Mouse (Mus musculus) hindbrain, embryonic 14.5 days (tissue): Measurements from ENCODE around the gene Tcp11l1. TPM values are rescaled to one million over a fixed set of nuclear protein-coding genes. Genes with fewer than 3 reads are reported as not detected.

Experiments used
- ATAC-seq: fragments of 200-750 bp; cut with Nextera tagmentation; 2 replicates; pipeline ENCODE4 v1.8.0; 2017; ENCODE audit warnings: moderate number of reproducible peaks, mild to moderate bottlenecking, moderate TSS enrichment, moderate library complexity; ENCODE audit not compliant: low FRiP score
- DNase-seq: peaks from one replicate; pipeline ENCODE4 v3.0.0-alpha.2; 2015; ENCODE audit warnings: low spot score
- H3K27ac ChIP-seq: fragments of 300-500 bp; sonication (generic); 2 replicates; pipeline ENCODE4 v1.5.1; 2014; ENCODE audit warnings: mild to moderate bottlenecking, moderate library complexity
- H3K27me3 ChIP-seq: fragments of 300-500 bp; sonication (generic); 2 replicates; pipeline ENCODE4 v1.6.1; 2014; ENCODE audit warnings: mild to moderate bottlenecking, low read length, mixed read lengths; ENCODE audit not compliant: control insufficient read depth, insufficient read depth
- H3K36me3 ChIP-seq: fragments of 300-500 bp; sonication (generic); replicated peaks from 2 replicates; pipeline ENCODE4 v1.6.1; 2014; ENCODE audit not compliant: control insufficient read depth, insufficient read depth
- H3K4me1 ChIP-seq: fragments of 300-500 bp; sonication (generic); replicated peaks from 2 replicates; pipeline ENCODE4 v1.6.1; 2014; ENCODE audit warnings: antibody characterized with exemption, low read length, mixed read lengths; ENCODE audit not compliant: control insufficient read depth, insufficient read depth
- H3K4me2 ChIP-seq: fragments of 300-500 bp; sonication (generic); replicated peaks from 2 replicates; pipeline ENCODE4 v1.6.1; 2014; ENCODE audit warnings: mild to moderate bottlenecking, moderate library complexity
- H3K4me3 ChIP-seq: fragments of 300-500 bp; sonication (generic); replicated peaks from 2 replicates; pipeline ENCODE4 v1.5.1; 2014; ENCODE audit warnings: mild to moderate bottlenecking, low read length
- H3K9ac ChIP-seq: fragments of 300-500 bp; sonication (generic); 2 replicates; pipeline ENCODE4 v1.6.1; 2014
- H3K9me3 ChIP-seq: fragments of 300-500 bp; sonication (generic); 2 replicates; pipeline ENCODE4 v1.6.1; 2016; ENCODE audit warnings: low read length; ENCODE audit not compliant: control insufficient read depth
- whole genome bisulfite sequencing: fragments of 180-500 bp; shearing (Covaris S2); extraction: QIAGEN DNeasy Blood & Tissue Kit; methylation state at CpG from one replicate; pipeline ENCODE4 v1.1.7; 2014; 5-methylcytosine and 5-hydroxymethylcytosine counted together
- polyA plus RNA-seq: library from polyadenylated mRNA; unstranded; fragments of >200 nt; fragmentation: Nextera tagmentation; extraction: Ambion mirVana; gene quantifications from 2 replicates; pipeline ENCODE4 v1.2.1, GENCODE M21; 2014

Gene Tcp11l1
- polyA plus RNA-seq, 1 experiment from 2014 or later: 71.0 TPM

DNA sequence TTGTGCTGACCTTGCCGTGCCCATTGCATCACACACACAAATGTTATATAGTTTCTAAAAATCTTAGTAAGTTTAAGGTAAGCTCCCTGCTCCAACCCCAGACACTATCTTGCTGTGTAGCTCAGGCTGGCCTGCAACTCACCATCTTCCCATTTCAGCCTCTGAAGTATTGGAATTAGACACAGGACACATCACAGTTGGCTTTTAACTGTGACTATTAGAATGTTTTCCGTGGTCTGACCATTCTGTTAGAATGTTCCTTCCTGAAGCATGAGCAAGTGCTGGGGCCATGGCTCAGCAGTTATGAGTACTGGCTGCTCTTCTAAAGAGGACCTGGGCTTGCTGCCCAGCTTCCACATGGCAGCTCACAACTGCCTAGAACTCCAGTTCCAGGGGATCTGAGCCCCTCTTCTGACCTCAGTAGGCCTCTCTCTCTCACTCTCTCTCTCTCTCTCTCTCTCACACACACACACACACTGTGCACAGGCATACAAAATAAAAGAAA is 5.3 kb upstream of the Tcp11l1 start:
- H3K9ac ChIP-seq: no peak overlapping the region
- no peak overlapping the region for H3K4me2 ChIP-seq
- H3K9me3 ChIP-seq: no peaks in the 10 kb centered on the region
- WGBS: 90% methylated on average over 2 of the region's 2 CpGs
- no peak for ATAC-seq
- H3K27me3 ChIP-seq: no peaks in the 10 kb centered on the region
- DNase-seq: no peak
- H3K36me3 ChIP-seq: no peaks in the 10 kb centered on the region
- H3K4me1 ChIP-seq: 0 out of 2 replicates have a peak, but pooled peaks cover 4% of the 10 kb centered on the region
- no peak overlapping the region for H3K27ac ChIP-seq
- H3K4me3 ChIP-seq: no peak overlapping the region

DNA sequence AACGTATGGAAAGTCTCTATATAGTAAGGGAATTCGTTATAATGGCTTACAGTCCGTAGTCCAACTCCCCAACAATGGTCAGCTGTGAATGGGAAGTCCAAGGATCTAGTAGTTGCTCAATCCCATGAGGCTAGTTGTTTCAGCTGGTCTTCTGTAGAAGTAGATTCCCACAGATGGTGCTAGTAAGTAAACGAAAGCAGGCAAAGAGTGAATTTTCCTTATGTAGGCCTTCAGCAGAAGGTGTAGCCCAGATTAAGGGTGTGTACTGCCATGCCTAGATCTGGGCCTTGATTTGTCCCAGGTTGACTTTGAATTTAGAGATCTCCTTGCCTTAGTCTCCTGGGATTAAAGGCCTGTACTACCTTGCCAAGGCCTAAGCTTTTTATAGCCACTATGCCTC is 4.3 kb upstream of the Tcp11l1 start, which contains the start of gene Pin1rt1:
Pin1rt1 (minus strand) TSS at position 101 of the 400 bp plus-strand sequence.
- WGBS: 85% methylated on average over 4 of the region's 4 CpGs
- Histone ChIP-seq H3K4me3 (no peak within 1 kb of the TSS), H3K9me3 (no peaks in the 10 kb centered on the region), H3K9ac (no peak within 1 kb of the TSS), H3K4me1 (0 out of 2 replicates have a peak, but pooled peaks cover 4% of the 10 kb centered on the region), H3K36me3 (no peaks in the 10 kb centered on the region), H3K27ac (no peak within 1 kb of the TSS), H3K4me2 (no peak within 1 kb of the TSS), H3K27me3 (no peaks in the 10 kb centered on the region)
- no peak for ATAC-seq
- no peak for DNase-seq

DNA sequence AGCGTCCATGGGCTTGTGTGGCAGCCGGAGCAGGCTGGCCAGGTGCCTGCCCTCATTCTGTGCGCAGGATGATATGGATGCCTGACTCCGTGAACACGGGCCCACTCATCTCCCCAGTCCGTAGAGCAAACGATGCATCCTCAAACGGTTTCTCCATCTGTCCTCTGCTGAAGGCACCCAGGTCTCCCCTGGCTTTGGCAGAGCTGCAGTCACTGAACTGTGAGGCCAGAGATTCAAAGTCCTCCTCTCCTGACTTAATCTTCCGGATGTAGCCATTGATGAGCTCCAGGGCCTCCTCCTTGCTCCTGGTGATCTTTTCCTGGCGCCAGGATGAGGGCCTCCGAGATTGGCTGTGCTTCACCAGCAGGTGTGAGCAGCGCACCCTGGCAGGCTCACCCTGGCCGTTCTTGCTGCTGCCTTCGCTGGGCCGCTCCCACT is 2.3 kb upstream of the Tcp11l1 start:
- Histone ChIP-seq H3K27ac (no peak overlapping the region), H3K4me1 (peaks cover 20% of the 10 kb centered on the region), H3K9me3 (no peaks in the 10 kb centered on the region), H3K27me3 (no peaks in the 10 kb centered on the region), H3K4me2 (no peak overlapping the region), H3K36me3 (no peaks in the 10 kb centered on the region), H3K9ac (no peak overlapping the region), H3K4me3 (no peak overlapping the region)
- DNase-seq (no peak), ATAC-seq (no peak)
- WGBS: 37% methylated on average over 15 of the region's 15 CpGs

DNA sequence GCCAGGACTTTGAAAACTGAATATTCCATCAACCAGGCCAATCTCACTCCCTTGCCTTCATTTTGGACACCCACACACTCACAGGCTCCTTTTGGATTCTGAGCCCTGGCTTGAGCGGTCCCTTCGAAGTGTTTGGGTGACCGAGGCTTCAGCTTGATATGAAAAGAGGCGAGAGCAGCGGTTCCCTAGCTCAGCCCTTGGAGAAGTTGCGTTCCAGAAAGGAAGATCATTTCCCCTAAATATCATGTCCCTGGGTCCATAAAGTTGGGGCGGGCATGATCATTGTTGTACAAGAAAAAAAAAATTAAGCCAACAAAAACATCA is 479 bp upstream of the Tcp11l1 start:
- Histone ChIP-seq H3K27me3 (no peaks in the 10 kb centered on the region), H3K9ac (peak overlapping the region; percentile 84), H3K27ac (peak overlapping the region; percentile 94), H3K4me3 (peak overlapping the region; percentile 84), H3K9me3 (no peaks in the 10 kb centered on the region), H3K4me1 (peaks cover 20% of the 10 kb centered on the region), H3K36me3 (no peaks in the 10 kb centered on the region), H3K4me2 (peak overlapping the region; percentile 74)
- ATAC-seq (no peak), DNase-seq (no peak)
- 5% methylated on average over 7 of the region's 7 CpGs for WGBS

DNA sequence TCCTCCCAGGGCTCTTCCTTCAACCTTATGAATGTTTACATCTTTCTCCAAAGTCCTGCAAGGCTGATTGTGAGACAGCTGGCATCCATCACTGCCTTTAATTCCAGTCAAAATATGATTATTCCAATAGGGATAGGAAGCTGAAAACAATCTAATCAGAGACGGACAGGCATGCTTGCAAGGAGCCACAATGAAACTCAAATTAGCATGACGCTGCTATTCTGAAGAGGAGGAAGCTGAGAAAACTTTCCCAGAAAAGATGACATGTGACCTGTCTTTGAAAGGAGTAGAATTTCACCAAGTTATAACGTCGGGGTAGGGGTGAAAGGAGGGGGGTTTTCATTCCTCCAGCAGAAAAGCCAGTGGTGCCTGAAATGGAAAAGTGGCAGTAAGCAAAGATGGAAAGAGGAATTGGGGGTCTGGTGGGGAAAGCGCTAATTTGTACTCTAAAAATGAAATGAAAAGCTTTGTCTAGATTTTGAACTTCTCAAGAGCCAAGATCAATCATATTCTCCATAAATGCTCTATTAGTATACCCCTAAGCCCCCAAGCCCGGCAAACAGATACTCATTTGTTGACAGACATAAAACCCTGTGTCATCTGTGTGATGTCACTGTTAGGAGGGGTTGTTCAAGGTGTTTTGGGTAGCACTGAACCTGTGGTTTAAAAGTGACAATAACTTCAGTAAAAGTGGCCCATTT is 1.1 kb downstream of the Tcp11l1 start:
- DNase-seq (no peak), ATAC-seq (no peak)
- 14% methylated on average over 6 of the region's 6 CpGs for WGBS
- Histone ChIP-seq H3K4me1 (peaks cover 20% of the 10 kb centered on the region), H3K36me3 (peaks cover 6% of the 10 kb centered on the region), H3K4me3 (peak overlapping the region; percentile 84), H3K9me3 (no peaks in the 10 kb centered on the region), H3K27me3 (no peaks in the 10 kb centered on the region), H3K4me2 (peak overlapping the region; percentile 74), H3K9ac (peak overlapping the region; percentile 84), H3K27ac (no peak overlapping the region; the same call in 1 of the 2 replicates)

DNA sequence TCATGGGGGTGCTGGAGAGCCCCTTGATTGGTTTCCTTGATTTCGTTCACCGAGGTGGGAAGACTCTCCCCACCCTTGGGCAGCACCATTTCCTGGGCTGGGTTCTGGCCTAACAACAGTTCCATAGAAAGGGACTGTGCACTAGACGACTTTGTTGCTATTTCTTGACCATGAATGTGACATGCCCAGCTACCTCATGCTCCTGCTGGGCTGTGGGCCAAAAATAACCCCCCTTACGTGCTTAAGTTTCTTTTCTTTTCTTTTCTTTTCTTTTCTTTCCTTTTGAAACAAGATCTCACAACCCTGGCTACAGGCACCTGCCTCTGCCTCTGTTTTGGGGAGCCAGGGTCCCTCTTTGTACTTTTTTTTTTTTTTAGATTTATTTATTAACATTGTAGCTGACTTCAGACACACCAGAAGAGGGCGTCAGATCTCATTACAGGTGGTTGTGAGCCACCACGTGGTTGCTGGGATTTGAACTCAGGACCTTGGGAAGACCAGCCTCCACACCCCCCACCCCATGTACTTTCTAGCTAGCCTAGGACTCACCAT is 2.1 kb downstream of the Tcp11l1 start:
- H3K4me2 ChIP-seq: peak overlapping the region; percentile 74; the same call in 1 of the 2 replicates

DNA sequence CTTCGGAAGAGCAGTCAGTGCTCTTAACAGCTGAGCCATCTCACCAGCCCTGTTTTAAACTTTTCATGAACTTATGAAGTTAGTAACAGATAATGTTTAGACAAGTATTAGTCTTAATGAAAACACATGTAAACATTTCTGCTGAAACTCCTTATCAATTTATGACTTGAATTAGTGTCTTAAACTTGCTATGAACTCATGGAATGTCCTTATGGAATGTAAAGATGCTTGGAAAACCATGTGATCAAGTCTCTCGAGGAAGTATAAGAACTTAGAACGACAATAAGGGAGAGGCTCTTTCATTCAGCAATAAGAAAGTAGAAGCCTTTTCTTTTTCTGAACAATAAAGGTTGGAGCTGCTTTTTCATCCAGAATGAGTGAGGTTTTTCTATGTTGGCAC is 7.6 kb downstream of the Tcp11l1 start:
- Histone ChIP-seq H3K9ac (no peak overlapping the region), H3K9me3 (no peaks in the 10 kb centered on the region), H3K27ac (no peak overlapping the region), H3K4me1 (no peaks in the 10 kb centered on the region), H3K36me3 (peaks cover 35% of the 10 kb centered on the region), H3K27me3 (no peaks in the 10 kb centered on the region), H3K4me2 (no peak overlapping the region), H3K4me3 (no peak overlapping the region)
- WGBS: 90% methylated on average over 3 of the region's 3 CpGs
- DNase-seq (no peak), ATAC-seq (no peak)

More for the DNA sequence above, 2.1 kb downstream of the Tcp11l1 start:
- Histone ChIP-seq H3K4me3 (no peak overlapping the region), H3K9ac (no peak overlapping the region), H3K36me3 (peaks cover 16% of the 10 kb centered on the region), H3K4me1 (peaks cover 20% of the 10 kb centered on the region), H3K9me3 (no peaks in the 10 kb centered on the region), H3K27me3 (no peaks in the 10 kb centered on the region), H3K27ac (no peak overlapping the region)
- ATAC-seq: no peak
- WGBS: 58% methylated on average over 6 of the region's 6 CpGs
- DNase-seq: no peak

DNA sequence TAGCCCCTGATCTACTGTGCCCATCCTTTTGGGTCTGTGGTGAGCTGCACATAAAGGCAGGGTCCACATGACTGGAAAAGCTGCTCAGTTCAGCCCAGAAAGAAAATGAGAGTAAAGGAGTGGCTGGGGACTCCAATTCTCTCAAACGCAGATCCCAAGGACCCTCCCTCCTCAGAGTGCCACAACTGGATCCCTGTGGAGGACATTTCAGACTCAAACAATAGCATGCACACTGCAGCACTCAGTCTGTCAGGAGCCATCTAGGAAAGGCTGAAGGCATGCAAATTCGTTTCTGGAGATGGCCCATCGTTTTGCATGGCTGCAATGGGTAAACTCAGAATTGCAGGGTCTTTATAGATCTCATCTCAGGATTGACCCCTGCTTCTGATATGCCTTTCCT is 8.8 kb downstream of the Tcp11l1 start:
- H3K27ac ChIP-seq: no peak overlapping the region
- no peaks in the 10 kb centered on the region for H3K4me1 ChIP-seq
- H3K4me3 ChIP-seq: no peak overlapping the region
- H3K27me3 ChIP-seq: no peaks in the 10 kb centered on the region
- no peak overlapping the region for H3K4me2 ChIP-seq
- H3K9ac ChIP-seq: no peak overlapping the region
- no peak for DNase-seq
- WGBS: 68% methylated on average over 3 of the region's 3 CpGs
- peaks cover 45% of the 10 kb centered on the region for H3K36me3 ChIP-seq
- H3K9me3 ChIP-seq: no peaks in the 10 kb centered on the region
- no peak for ATAC-seq

DNA sequence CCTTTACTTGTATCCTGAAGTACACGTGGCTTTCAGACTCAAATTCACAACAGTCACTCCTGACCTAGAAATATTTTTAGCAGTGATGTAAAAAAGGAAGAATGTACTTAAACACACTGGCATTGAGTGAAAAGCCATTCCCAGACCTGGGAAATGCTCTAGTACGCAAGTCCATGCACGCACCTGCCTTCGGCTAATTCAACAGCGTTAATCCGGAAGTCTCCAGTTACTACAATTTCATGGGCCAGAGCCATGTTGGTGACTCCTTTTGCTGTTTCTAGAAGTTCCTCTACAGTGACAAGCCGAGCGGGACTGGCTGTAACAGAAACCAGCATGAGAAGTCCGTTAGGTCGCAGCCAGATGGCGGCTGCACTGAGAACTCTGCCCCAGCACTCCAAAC is 12.3 kb downstream of the Tcp11l1 start:
- H3K36me3 ChIP-seq: peaks cover 38% of the 10 kb centered on the region
- H3K4me3 ChIP-seq: no peak overlapping the region

More for the DNA sequence above, 12.3 kb downstream of the Tcp11l1 start:
- H3K27ac ChIP-seq: no peak overlapping the region
- no peaks in the 10 kb centered on the region for H3K27me3 ChIP-seq
- ATAC-seq: no peak
- no peak for DNase-seq
- no peak overlapping the region for H3K9ac ChIP-seq
- no peak overlapping the region for H3K4me2 ChIP-seq
- H3K4me1 ChIP-seq: no peaks in the 10 kb centered on the region
- WGBS: 95% methylated on average over 11 of the region's 11 CpGs
- H3K9me3 ChIP-seq: no peaks in the 10 kb centered on the region
